Mouse (Mus musculus): ENCODE data around the gene Samhd1.

The Samhd1 gene

GRCm38 (mm10) chr2:157049831-157050243, 85.2 kb downstream of the Samhd1 start:
- peak; percentile 70 for DNase-seq (ENCODE audit: low spot score)

GRCm38 (mm10) chr2:157048395-157049181, 86.5 kb downstream of the Samhd1 start:
- DNase-seq (ENCODE audit: low spot score), result peak; percentile 75
